20 mouse cellular contexts compared by ENCODE assay signal in genomic region chr4:46870157-46870556, GRCm38 (mm10).
DNase-seq lines count a peak whose midpoint lies in the region; ATAC-seq and TF ChIP-seq lines count a peak whose summit lies in the region.
"Had no signal": no experiment of that assay in that cellular context is flagged by ENCODE, and none has a peak within 500 bp of the region (broad histone marks: within the 10 kb centered on the region; RNA-seq: fewer than 3 reads in every experiment).

No protein-coding gene starts in this region.

- peak overlapping the region; percentile 64 for H3K27ac ChIP-seq in liver, adult 2 months (replicated peaks; ENCODE audit: insufficient read depth, low read depth, low read length)
- H3K27ac ChIP-seq in forebrain, embryonic 16.5 days (ENCODE audit: low read length): no peak overlapping the region
- H3K27ac ChIP-seq: embryonic facial prominence, embryonic 15.5 days; forebrain, embryonic 10.5 days; heart, adult 2 months; heart, embryonic 15.5 days; hindbrain, postnatal 0 days; neural tube, embryonic 12.5 days had no signal

- H3K79me2 ChIP-seq in liver, adult 2 months (ENCODE audit: control insufficient read depth, insufficient read depth, low read length): no peaks in the 10 kb centered on the region

- H3K36me3 ChIP-seq in liver, adult 2 months (ENCODE audit: control insufficient read depth, insufficient read depth, low read length): no peaks in the 10 kb centered on the region
- H3K36me3 ChIP-seq in forebrain, embryonic 16.5 days (ENCODE audit: control insufficient read depth, insufficient read depth): no peaks in the 10 kb centered on the region
- H3K36me3 ChIP-seq: embryonic facial prominence, embryonic 15.5 days; forebrain, embryonic 10.5 days; G1E; heart, embryonic 15.5 days; neural tube, embryonic 12.5 days had no signal

- peak; percentile 8; the same call in 1 of the 2 replicates for TF ChIP-seq CTCF in liver, adult 2 months (IDR thresholded peaks at IDR 0.05; ENCODE audit: low read depth, low read length)

- no peaks in the 10 kb centered on the region for H3K27me3 ChIP-seq in liver, adult 2 months (ENCODE audit: control insufficient read depth, insufficient read depth, low read length)
- H3K27me3 ChIP-seq in forebrain, embryonic 16.5 days (replicated peaks; ENCODE audit: control insufficient read depth, insufficient read depth, low read length): peaks cover 18% of the 10 kb centered on the region
- H3K27me3 ChIP-seq: neural tube, embryonic 12.5 days had no signal

- no peak for TF ChIP-seq POLR2A in liver, adult 2 months (IDR thresholded peaks at IDR 0.05; ENCODE audit: extremely low read depth, insufficient read depth, low read length)

- H3K9me3 ChIP-seq in forebrain, embryonic 16.5 days (ENCODE audit: control insufficient read depth, low read length): no peaks in the 10 kb centered on the region
- H3K9me3 ChIP-seq: embryonic facial prominence, embryonic 15.5 days; forebrain, embryonic 10.5 days; heart, embryonic 15.5 days; neural tube, embryonic 12.5 days had no signal

- H3K9ac ChIP-seq in liver, adult 2 months (ENCODE audit: low read depth, low read length): no peak overlapping the region
- no peak overlapping the region for H3K9ac ChIP-seq in forebrain, embryonic 16.5 days (replicated peaks; ENCODE audit: low read depth, low read length)
- H3K9ac ChIP-seq: embryonic facial prominence, embryonic 15.5 days; heart, embryonic 15.5 days; lung, embryonic 14.5 days; neural tube, embryonic 12.5 days had no signal

- no peak for ATAC-seq in forebrain, embryonic 16.5 days
- ATAC-seq: CD4-positive, CD25-positive, alpha-beta regulatory T cell, adult 4 months; hindbrain, postnatal 0 days had no signal

- H3K4me2 ChIP-seq in forebrain, embryonic 16.5 days (ENCODE audit: low read length): no peak overlapping the region
- H3K4me2 ChIP-seq: embryonic facial prominence, embryonic 15.5 days; heart, embryonic 15.5 days; lung, embryonic 14.5 days; neural tube, embryonic 12.5 days had no signal

- H3K4me1 ChIP-seq in liver, adult 2 months (ENCODE audit: control insufficient read depth, insufficient read depth, low read length): peaks cover 26% of the 10 kb centered on the region
- no peaks in the 10 kb centered on the region for H3K4me1 ChIP-seq in forebrain, embryonic 16.5 days (replicated peaks; ENCODE audit: control insufficient read depth, insufficient read depth, low read length)
- H3K4me1 ChIP-seq: embryonic facial prominence, embryonic 15.5 days; forebrain, embryonic 10.5 days; heart, embryonic 15.5 days; neural tube, embryonic 12.5 days had no signal

- no peak overlapping the region for H3K4me3 ChIP-seq in liver, adult 2 months (ENCODE audit: insufficient read depth, low read depth, low read length)
- no peak overlapping the region for H3K4me3 ChIP-seq in forebrain, embryonic 16.5 days (replicated peaks; ENCODE audit: low read length)
- H3K4me3 ChIP-seq: embryonic facial prominence, embryonic 15.5 days; forebrain, embryonic 10.5 days; heart, adult 2 months; heart, embryonic 15.5 days; neural tube, embryonic 12.5 days had no signal

- DNase-seq in adrenal gland, adult 2 months: peak; percentile 51
- no peak for DNase-seq in adrenal gland, postnatal 25 days
- DNase-seq in liver, adult 2 months (ENCODE audit: extremely low read depth, low read depth, low spot score): peak; percentile 100
- DNase-seq in liver: no peak
- DNase-seq in adrenal gland, postnatal 36 days: peak; percentile 15 to 53
- peak; percentile 55 for DNase-seq in kidney, postnatal 14 days
- DNase-seq in right cerebral cortex, postnatal 25 days: no peak
- DNase-seq: cerebellum, postnatal 14 days; embryo, embryonic 11 days; heart, adult 2 months; lung, embryonic 14.5 days; thymus, postnatal 36 days had no signal

- WGBS in liver, adult 2 months: 12% methylated on average over 6 of the region's 6 CpGs
- WGBS in forebrain, embryonic 16.5 days: 58% methylated on average over 6 of the region's 6 CpGs

Comparison
In these comparisons a context has a peak if more than half of its experiments do, and no peak if none do; other contexts are left out.
1. DNase-seq: peak in adrenal gland, adult 2 months (single experiment), liver, adult 2 months (single experiment), adrenal gland, postnatal 36 days (2 of 2) and kidney, postnatal 14 days (single experiment); none in adrenal gland, postnatal 25 days (single experiment), liver (single experiment) and right cerebral cortex, postnatal 25 days (single experiment).